Mouse (Mus musculus): ENCODE data around the gene Stk4.

Stk4 gene

DNA sequence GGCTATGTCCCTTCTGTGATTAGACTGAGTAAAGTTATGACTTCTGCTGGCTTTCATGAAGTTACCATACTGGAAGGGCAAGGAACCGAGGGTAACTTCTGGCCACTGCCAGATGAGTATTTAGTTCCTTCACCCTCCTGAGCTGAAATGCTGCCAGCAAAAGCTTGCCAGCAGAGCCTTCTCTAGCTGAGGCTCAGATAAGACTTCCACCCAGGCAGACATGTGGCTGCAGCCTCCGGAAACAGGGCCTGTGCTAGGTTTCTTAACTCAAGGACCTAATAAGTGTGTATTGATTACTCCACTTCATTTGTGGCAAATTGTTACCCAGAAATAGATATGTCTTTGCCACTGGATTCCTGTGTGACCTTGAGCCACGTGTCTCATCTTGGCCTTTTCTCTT lies 103.3 kb downstream of the Stk4 start:
- DNase-seq (ENCODE audit: low read depth, low spot score): no peak

DNA sequence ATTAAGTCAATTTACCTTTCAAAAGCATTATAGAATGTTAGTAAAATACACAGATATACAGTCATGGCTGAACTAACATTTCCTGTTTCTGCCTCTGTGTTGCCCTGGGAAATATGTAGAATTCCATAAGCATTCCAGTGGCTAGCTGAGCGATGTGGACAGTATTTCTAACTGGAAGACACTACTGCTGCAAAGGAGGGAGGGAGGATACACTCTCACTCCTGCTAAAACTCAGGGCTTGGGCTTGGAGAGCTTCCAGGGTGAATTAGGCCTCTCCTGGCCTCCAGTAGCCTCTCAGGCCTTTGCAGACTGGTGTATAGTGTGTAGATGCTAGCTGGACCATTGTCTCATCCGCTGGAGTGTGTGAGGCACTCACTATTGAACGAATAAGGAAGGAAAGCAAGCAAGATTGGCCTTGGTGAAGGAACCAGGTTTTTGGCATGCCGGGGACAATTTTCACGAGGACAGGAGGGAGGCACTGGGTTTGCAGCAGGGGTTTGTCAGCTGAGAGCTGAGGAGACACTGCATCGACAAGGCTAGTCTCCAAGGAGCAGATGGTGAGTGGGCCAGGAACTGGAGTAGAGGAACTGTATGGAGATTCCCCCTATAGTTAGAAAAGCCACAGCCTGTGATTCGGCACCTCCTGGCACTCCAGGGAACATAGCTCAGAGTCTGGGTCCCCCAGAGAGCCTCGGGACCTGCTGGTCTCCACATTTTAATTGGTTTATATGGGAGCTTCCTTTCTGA lies 104.7 kb downstream of the Stk4 start:
- DNase-seq (ENCODE audit: low read depth, low spot score): no peak

DNA sequence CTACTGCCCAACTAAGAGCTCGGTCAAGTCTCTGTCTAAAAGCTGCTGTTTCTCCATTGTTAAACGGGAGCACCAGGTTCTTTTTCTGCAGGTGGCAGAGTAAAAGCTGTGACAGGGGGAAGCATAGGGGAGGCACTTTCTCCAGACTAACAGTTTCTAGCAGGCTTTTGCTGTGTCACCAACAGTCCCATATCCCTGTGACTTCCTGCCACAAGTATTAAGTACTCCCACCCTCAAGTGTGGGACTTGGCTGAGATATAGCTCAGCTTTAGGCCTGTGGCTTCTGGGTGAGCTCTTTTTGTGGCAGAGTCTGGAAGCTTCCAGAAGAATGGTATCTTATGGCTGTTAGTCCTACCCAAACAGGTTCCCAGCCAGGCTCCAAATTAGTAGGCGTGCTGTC lies 105.7 kb downstream of the Stk4 start:
- no peak for DNase-seq (ENCODE audit: low read depth, low spot score)

DNA sequence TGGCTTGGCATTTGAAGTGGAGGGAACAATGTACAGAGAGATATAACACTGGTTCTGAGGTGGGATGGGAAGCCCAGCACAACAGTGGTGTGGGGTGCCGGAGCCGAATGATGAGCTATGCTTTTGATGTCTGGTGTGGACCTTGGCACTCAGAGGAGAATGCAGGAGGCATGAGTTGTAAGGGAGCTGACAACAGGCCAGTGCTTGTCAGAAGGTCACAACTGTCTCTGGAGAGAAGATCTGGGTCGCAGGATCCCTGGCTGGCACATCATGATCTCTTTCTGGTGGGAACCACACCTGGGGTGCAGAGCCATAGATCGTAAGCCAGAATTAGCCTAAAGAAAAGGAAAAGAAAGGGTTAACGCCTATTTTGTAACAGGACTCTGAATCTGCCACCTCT lies 107.7 kb downstream of the Stk4 start:
- DNase-seq (ENCODE audit: low read depth, low spot score): no peak

DNA sequence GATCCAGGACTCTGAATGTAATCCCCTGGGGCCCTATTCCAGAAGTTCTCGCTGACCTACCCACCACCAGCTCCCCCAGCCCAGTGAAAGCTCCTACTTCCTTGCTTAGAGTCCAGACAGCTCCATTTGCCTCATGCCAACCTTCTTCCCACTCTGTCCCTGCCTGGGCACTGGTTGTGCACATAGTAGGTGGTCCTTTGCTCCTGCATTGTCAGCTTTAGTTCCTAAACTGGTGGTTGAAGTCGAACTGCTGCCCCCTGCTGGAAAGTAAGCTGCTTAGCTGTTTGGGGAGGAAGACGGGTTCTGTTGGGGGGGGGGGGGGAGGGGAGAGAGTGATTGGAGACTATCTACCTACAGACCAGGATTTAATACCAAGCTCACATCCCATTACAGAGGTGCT lies 110.0 kb downstream of the Stk4 start:
- DNase-seq (ENCODE audit: low read depth, low spot score): peak; percentile 76

DNA sequence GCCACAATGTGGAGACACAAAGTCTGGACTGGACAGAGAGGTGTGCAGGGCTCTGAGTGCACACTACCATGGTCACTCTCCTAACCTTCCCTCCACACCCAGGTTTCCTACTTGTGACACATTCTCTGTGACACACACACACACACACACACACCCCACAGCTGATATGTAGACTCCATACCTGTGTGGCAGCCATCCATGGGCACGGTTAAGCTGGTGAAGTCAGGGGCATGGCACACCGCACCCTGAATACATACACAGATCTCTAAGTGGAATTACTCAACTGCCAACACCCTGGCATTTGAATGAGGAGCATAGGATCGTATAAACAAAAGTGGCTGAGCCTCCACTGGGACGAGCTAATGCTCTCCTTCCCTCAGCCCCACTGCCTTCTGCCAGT lies 110.6 kb downstream of the Stk4 start:
- DNase-seq (ENCODE audit: low read depth, low spot score): no peak

DNA sequence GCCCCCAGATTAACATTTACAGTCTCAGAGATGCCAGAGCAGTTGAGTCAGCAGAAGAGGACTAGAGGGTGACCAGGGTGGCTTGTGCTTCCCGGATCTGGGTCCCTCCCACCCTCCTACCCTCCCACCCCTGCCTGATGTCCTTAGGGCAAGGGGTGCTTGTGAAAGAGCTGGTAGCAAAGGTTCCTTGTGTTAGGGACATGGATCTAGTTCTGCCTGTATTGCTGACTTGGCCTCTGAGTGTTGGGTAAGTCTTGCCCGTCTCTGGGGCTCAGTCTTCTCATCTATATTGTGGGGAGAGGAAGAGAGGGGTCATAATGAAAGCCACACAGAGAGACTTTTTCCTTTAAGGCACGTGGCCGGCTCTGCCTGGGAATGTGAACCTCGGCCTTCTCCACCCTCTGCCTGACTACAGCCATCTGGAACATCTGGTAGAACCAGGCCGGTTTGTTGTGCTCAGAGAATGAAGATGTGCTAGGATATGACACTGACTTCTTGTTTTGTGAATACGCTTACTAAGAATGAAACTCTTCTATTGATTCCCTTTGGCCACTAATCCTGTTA lies 112.7 kb downstream of the Stk4 start, which contains the start of gene Wfdc5:
Gene Wfdc5, minus strand, starts transcription at position 51 of the 564 bp plus-strand sequence.
- no peak for DNase-seq (ENCODE audit: low read depth, low spot score)

DNA sequence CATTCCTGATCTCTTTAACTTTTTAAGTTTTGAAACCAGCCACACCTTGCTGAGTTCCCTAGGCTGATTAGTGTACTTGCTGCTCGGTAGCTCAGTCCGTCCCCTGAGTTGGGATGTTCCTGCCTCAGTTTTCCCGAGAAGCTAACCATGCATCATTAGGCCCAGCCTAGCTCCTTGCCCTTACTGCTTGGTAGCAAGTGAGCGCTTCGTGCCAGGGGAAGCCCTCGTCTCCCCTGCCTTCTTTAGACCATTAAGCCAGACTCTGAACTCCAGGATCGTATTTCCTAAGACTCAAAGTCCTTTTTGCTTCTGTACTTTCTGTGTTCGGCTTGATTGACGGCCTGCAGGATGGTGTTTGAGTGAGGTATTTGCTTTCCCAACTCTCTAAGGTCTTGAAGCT lies 113.2 kb downstream of the Stk4 start:
- DNase-seq (ENCODE audit: low read depth, low spot score): no peak

DNA sequence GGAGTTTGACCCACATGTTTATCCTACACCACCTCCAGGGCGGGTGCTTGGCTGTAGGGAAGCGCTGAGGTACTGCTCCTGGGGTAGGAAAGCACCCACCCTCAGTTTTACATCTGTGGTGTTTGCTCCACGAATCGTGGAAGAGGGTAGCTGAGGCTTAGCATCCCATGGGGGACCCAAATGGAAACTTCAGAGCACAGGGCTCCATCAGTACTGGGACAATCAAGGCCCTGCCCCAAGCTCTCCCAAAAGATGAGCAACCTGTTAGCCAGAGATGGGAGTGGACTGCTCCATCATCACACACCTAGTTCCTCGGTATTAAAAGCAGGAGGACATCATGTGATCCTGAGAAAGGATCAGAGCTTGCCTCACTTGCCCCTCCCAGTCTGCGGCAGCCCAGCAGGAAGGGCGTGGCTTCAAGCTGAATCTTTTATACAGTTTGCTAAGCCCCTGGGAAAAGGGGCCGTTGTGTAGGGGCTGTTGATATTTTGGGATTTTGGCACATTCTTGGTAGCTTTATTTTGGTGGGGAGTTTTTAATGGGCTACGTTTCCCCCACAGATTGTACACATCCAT lies 114.1 kb downstream of the Stk4 start:
- no peak for DNase-seq (ENCODE audit: low read depth, low spot score)

DNA sequence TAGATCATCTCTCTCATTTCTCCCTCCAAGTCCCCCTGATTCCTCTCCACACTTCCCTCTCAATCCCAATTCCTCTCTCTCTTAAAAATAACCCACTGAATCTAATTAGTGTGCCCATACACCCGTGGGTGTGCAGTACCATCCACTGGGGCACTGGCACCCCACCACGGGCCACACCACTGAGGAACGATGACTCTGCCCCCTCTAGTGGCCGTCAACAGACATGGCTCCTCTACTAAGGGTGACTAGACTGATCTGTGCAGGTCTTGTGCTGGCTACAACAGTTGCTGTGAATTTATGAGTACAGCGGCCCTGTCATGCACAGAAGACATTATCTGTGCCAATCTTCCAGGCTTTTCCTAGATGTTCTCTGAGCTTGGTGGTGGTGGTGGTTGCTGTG lies 118.6 kb downstream of the Stk4 start:
- DNase-seq (ENCODE audit: low read depth, low spot score): peak; percentile 66

DNA sequence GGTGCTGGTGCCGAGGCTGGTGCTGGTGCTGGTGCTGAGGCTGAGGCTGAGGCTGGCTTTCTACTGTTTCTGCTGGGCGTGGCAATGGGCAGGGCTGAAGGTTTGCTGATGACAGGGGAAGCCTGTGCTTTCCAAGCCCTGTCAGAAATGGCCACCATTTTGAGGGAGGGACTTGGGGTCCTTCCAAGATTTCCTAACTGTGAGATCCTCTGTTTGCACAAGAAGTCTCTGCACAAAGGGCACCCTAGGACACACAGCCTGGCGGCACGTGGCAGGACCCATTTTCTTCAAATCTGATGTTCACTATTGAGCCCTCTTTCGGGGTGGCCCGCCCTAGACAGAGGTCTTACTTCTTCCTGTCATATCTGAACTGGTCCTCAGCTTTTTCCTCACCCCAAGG lies 120.5 kb downstream of the Stk4 start, which contains the start of gene Wfdc12:
Gene Wfdc12, minus strand, starts transcription at position 33 of the 400 bp plus-strand sequence.
- no peak for DNase-seq (ENCODE audit: low read depth, low spot score)

DNA sequence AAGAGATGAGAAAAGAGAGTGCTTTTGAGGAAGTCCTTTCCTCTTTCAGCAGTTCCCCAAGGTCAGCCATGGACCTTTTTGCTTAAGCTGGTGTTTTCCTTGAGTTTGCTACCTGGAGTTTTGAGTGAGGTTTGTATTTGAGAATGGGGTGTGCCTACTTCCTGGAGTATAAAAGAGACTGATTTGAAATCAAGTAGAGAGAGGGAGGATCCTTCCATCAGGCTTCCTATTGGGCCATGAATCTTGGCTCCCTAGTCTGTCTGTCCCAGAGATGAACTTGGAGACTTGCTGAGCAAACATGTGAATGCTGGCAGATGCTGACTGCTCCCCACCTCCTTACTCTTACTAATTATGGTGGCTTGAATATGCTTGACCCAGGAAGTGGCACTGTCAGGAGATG lies 122.2 kb downstream of the Stk4 start:
- DNase-seq (ENCODE audit: low read depth, low spot score): no peak

DNA sequence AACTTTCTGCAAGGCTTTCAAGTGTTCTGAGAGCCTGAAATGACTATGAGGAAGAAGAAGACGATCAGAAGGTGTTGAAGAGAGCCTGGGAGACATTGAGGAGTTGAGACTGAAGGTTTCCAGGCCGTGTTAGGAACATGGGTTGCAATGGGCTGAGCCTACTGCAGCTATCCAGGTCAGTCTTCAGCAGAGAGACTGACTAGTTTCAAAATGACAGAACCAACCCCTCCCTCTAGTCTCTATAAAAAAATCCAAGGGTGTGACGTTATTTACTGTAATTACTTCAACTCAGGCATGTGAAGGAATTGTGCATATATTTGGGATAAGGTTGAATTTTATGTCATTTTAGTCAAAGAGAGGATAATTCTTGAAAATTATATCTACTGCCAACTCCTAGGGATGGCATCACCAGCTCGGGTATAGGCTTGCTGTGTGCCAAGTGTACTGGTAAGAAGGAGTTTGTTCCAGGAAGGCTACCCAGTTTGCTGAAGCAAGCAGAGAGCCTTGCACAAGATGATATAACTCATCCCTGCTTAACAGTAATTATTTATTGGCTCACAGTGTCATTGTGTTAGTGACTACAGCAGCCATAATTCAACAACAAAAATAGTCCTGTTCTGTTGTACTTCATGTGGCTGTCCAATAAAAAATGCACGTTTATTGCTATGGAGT lies 125.0 kb downstream of the Stk4 start:
- DNase-seq (ENCODE audit: low read depth, low spot score): no peak

DNA sequence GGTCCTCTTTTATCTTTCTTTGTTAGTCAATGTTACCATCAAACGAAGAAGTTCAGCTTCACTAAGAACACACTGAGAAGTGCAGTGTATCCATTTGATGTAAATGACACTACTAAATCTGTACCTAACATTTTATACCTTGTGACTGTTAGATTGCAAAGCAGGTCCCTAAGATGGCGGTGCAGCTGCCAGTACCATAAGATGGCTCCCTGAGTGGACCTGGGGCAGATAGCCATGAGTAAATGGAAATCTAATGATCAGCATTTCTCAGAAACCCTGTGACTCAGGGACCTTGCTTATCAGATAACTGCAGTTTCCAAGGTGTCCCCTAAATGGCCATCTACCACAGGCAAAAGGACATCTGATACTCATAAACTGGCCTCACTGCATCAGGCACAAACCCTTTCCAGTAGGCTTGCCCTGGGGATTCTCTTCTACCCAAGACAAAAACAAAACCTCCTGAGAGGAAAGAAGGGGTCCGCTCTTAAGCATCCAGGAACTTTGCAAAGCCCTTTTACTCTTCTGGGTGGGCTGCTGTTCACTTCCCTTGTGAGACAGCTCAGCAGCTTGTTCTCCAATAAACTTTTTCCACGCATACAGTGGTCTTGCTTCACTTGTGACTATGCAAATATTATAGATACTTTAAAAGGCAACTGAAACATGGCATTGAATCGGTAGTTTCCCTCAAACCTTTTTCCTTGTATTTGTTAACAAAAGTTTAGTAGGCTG lies 126.0 kb downstream of the Stk4 start:
- DNase-seq (ENCODE audit: low read depth, low spot score): no peak

DNA sequence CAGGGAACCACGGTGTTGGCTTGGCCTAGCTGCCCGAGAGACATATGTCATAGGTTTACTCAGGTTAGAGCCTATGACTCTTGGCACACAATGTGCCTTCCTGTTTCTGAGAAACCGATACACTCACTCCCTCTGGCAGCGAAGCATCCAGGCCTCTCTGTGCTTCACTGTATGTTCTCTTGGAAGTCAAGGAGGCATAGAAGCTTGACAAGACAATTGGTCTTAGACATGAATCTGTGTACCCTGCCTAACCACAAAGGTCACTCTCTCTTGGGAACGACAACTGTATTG lies 126.5 kb downstream of the Stk4 start:
- DNase-seq (ENCODE audit: low read depth, low spot score): no peak

DNA sequence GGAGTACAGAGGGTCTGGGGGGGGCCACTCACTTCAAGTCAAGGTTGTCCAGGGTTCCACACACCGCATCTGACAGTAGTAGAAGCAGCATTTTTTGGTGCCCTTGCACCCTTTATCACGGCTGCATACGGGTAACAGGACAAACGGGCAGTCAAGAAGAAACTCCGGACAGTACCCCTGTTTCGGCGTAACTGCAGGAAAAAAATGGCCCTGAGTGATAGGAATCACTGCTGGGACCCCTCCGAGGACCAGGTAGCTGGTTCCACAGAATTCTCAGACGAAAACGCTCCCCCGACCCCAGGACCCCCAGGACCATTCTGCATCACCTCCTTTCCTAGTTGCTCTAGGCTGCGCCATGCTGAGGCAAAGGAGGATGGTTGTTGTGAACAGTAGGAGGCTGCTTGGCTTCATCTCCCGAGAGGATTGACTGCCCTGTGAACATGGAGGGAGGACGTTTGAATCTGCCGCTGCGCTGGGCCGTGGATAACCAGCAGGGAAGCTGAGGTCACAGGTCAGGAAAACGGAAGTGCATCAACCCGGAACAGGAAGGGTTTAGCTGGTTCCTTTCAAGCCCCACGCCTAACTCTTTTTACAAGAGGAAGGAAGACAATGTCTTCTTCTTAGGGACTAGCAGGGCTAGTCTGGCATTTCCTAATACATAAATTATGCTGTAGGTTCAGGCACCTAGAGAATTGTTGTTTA lies 129.7 kb downstream of the Stk4 start, which contains the start of gene Wfdc15a:
Gene Wfdc15a, minus strand, starts transcription at position 505 of the 702 bp plus-strand sequence.
- DNase-seq (ENCODE audit: low read depth, low spot score): no peak
